Mouse (Mus musculus): ENCODE data around the gene Ecm1. TPM values are rescaled to one million over a fixed set of nuclear protein-coding genes. Genes with fewer than 3 reads are reported as not detected.

The Ecm1 gene
- polyA plus RNA-seq, 1 experiment from 2014 or later: 178 TPM

DNA sequence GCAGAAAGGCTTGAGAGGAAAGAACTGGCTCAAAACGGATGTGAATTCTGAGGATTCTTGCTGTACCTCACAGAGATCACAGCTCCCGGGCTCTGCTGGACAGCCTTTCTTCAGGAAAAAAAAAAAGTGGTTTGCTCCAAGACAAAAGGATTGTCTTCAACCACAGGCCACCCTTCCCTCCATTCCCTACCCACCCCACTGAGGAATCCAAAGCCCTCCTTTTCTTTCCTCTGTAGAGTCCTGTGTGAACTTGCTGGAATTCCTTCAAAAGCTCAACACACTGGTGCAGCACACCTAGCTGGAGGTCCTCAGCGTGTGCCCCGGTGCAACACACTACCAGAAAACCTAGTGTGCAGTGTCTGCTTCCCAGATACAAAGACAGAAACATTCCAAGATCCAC lies 22.4 kb upstream of the Ecm1 start:
- no peaks in the 10 kb centered on the region for H3K27me3 ChIP-seq (ENCODE audit: insufficient read depth, low read length)
- peaks cover 21% of the 10 kb centered on the region for H3K36me3 ChIP-seq (ENCODE audit: insufficient read depth, low read length)
- no peaks in the 10 kb centered on the region for H3K4me1 ChIP-seq (replicated peaks; ENCODE audit: insufficient read depth, low read length)
- WGBS: 84% methylated on average over 4 of the region's 4 CpGs
- H3K4me3 ChIP-seq (replicated peaks; ENCODE audit: low read depth, low read length): no peak overlapping the region
- DNase-seq (ENCODE audit: low spot score) (no peak), ATAC-seq (replicated peaks; ENCODE audit: low FRiP score, low read depth) (no peak)
- no peak overlapping the region for H3K27ac ChIP-seq
- no peak overlapping the region for H3K4me2 ChIP-seq (ENCODE audit: low read length)
- no peak overlapping the region for H3K9ac ChIP-seq (ENCODE audit: low read depth, low read length)
- TF ChIP-seq CTCF (IDR thresholded peaks at IDR 0.05; ENCODE audit: low read depth): no peak
- no peaks in the 10 kb centered on the region for H3K9me3 ChIP-seq (replicated peaks; ENCODE audit: low read length)

- Histone ChIP-seq H3K4me1 (replicated peaks; ENCODE audit: insufficient read depth, low read length) (no peaks in the 10 kb centered on the region), H3K27ac (no peak overlapping the region), H3K27me3 (ENCODE audit: insufficient read depth, low read length) (no peaks in the 10 kb centered on the region), H3K9me3 (replicated peaks; ENCODE audit: low read length) (no peaks in the 10 kb centered on the region), H3K4me2 (ENCODE audit: low read length) (no peak overlapping the region), H3K36me3 (ENCODE audit: insufficient read depth, low read length) (peaks cover 17% of the 10 kb centered on the region), H3K9ac (ENCODE audit: low read depth, low read length) (no peak overlapping the region), H3K4me3 (replicated peaks; ENCODE audit: low read depth, low read length) (no peak overlapping the region)
- DNase-seq (ENCODE audit: low spot score) (no peak), ATAC-seq (replicated peaks; ENCODE audit: low FRiP score, low read depth) (no peak)
- no peak for TF ChIP-seq CTCF (IDR thresholded peaks at IDR 0.05; ENCODE audit: low read depth)
Observed at GRCm38 (mm10) chr3:95760656-95761055, 21.3 kb upstream of the Ecm1 start.

DNA sequence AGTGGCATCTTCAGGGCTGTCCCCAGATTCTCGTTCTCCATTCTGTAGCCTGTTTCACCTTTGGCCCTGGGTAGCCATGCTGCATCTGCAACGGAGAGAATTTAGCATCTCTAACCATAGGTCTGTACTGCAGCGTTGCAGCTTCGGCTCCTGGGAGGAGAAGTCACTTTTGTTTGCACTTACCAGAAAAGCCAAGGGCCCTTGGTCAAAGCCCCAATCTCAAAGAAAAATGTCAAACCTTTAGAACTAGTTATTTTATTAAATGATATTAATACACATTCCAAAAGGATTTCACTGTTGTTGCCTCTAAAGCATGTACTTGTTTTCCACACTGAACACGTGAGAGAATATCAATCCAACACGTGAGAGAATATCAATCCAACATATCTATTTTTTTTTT lies 20.7 kb upstream of the Ecm1 start, which contains the start of gene Tars2:
TSS of gene Tars2 (minus strand) at position 101 of the 400 bp plus-strand sequence.
- no peak within 1 kb of the TSS for H3K4me2 ChIP-seq (ENCODE audit: low read length)
- H3K27ac ChIP-seq: no peak within 1 kb of the TSS
- H3K4me1 ChIP-seq (replicated peaks; ENCODE audit: insufficient read depth, low read length): no peaks in the 10 kb centered on the region
- H3K36me3 ChIP-seq (ENCODE audit: insufficient read depth, low read length): peaks cover 12% of the 10 kb centered on the region
- no peak for DNase-seq (ENCODE audit: low spot score)
- no peaks in the 10 kb centered on the region for H3K27me3 ChIP-seq (ENCODE audit: insufficient read depth, low read length)
- H3K4me3 ChIP-seq (replicated peaks; ENCODE audit: low read depth, low read length): no peak within 1 kb of the TSS
- 84% methylated on average over 6 of the region's 6 CpGs for WGBS
- no peak for TF ChIP-seq CTCF (IDR thresholded peaks at IDR 0.05; ENCODE audit: low read depth)
- no peak for ATAC-seq (replicated peaks; ENCODE audit: low FRiP score, low read depth)
- H3K9ac ChIP-seq (ENCODE audit: low read depth, low read length): no peak within 1 kb of the TSS
- H3K9me3 ChIP-seq (replicated peaks; ENCODE audit: low read length): no peaks in the 10 kb centered on the region

- no peak overlapping the region for H3K27ac ChIP-seq
- ATAC-seq (replicated peaks; ENCODE audit: low FRiP score, low read depth) (no peak), DNase-seq (ENCODE audit: low spot score) (no peak)
- 49% methylated on average over 9 of the region's 9 CpGs for WGBS
- no peak overlapping the region for H3K4me2 ChIP-seq (ENCODE audit: low read length)
- no peak for TF ChIP-seq CTCF (IDR thresholded peaks at IDR 0.05; ENCODE audit: low read depth)
- H3K27me3 ChIP-seq (ENCODE audit: insufficient read depth, low read length): no peaks in the 10 kb centered on the region
- H3K36me3 ChIP-seq (ENCODE audit: insufficient read depth, low read length): 0 out of 2 replicates have a peak, but pooled peaks cover 2% of the 10 kb centered on the region
- H3K9ac ChIP-seq (ENCODE audit: low read depth, low read length): no peak overlapping the region
- no peaks in the 10 kb centered on the region for H3K4me1 ChIP-seq (replicated peaks; ENCODE audit: insufficient read depth, low read length)
- no peak overlapping the region for H3K4me3 ChIP-seq (replicated peaks; ENCODE audit: low read depth, low read length)
- H3K9me3 ChIP-seq (replicated peaks; ENCODE audit: low read length): no peaks in the 10 kb centered on the region
Observed at GRCm38 (mm10) chr3:95758467-95759218, 19.3 kb upstream of the Ecm1 start.

DNA sequence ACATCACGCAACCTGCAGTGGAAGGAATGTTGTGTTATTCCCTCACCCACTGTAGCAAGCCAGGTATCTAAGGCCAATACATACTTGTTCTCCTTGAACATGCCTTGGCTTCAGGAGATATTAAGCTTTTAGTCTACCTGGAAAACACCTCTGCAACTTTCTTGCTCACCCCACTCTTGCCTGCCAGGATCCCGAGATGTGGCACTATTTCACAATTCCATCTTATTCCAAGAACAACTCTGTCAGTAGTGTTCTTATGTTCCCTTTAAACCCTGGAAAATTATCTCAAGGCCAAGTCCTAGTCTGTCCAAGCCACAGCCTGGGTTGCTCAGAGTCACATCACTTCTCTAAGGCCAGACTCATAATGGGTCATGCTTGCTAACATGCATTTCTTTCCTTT lies 17.4 kb upstream of the Ecm1 start:
- no peak for TF ChIP-seq CTCF (IDR thresholded peaks at IDR 0.05; ENCODE audit: low read depth)
- DNase-seq (ENCODE audit: low spot score): no peak

DNA sequence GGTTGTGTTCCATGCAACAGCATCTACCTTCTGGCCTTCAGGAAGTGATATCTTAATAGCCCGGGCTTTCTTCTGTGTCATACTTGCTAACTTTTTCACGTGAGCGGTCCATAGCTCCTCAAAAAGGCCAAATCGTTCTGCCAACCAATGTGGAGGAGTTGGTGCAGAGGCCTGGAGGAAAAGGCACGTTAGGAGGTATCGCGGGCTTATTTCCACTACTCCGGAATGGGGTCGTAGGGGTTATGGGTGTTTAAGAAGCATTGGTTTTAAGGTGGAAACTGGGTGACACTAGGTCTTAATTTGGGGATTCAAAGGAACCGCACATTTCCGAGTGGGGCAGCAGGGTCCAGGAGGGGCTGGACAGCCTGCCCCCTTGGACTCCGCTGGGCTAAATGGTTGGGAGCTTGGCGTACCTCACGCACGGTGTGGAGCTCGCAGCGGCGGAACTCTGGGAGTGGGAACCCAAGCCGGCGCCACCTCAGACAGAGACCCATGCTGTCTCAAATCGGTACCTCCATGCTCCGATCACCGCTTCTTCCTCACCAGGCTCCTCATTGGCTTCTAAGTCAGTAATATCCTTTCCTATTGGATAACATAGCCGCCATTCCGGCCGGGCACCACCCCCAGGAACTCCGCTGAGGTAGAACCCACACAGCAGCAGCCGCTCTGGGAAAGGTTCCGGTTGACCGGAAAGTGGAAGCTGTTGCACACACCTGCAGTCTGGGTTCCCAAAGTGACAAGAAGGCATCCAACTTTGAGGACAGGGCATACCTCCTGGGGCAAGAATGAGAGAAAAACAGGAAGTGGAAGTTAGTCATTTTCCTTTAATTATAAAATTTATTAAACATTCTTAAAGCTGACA lies 15.2 kb upstream of the Ecm1 start:
- peak overlapping the region; percentile 81 for H3K4me3 ChIP-seq (replicated peaks; ENCODE audit: low read depth, low read length)
- H3K27me3 ChIP-seq (ENCODE audit: insufficient read depth, low read length): no peaks in the 10 kb centered on the region
- DNase-seq (ENCODE audit: low spot score) (peak; percentile 97), ATAC-seq (replicated peaks; ENCODE audit: low FRiP score, low read depth) (peak; percentile 96)
- no peaks in the 10 kb centered on the region for H3K9me3 ChIP-seq (replicated peaks; ENCODE audit: low read length)
- TF ChIP-seq CTCF (IDR thresholded peaks at IDR 0.05; ENCODE audit: low read depth): no peak
- WGBS: under 1% methylated on average over 30 of the region's 30 CpGs
- H3K27ac ChIP-seq: peak overlapping the region; percentile 51
- peak overlapping the region; percentile 77 for H3K9ac ChIP-seq (ENCODE audit: low read depth, low read length)
- no peaks in the 10 kb centered on the region for H3K4me1 ChIP-seq (replicated peaks; ENCODE audit: insufficient read depth, low read length)
- peaks cover 30% of the 10 kb centered on the region for H3K36me3 ChIP-seq (ENCODE audit: insufficient read depth, low read length)
- H3K4me2 ChIP-seq (ENCODE audit: low read length): peak overlapping the region; percentile 66

More for the DNA sequence above, 17.4 kb upstream of the Ecm1 start:
- Histone ChIP-seq H3K9ac (ENCODE audit: low read depth, low read length) (no peak overlapping the region), H3K9me3 (replicated peaks; ENCODE audit: low read length) (no peaks in the 10 kb centered on the region), H3K36me3 (ENCODE audit: insufficient read depth, low read length) (peaks cover 8% of the 10 kb centered on the region; the same call in 1 of the 2 replicates), H3K27ac (no peak overlapping the region), H3K4me3 (replicated peaks; ENCODE audit: low read depth, low read length) (no peak overlapping the region), H3K4me2 (ENCODE audit: low read length) (no peak overlapping the region), H3K4me1 (replicated peaks; ENCODE audit: insufficient read depth, low read length) (no peaks in the 10 kb centered on the region), H3K27me3 (ENCODE audit: insufficient read depth, low read length) (no peaks in the 10 kb centered on the region)
- ATAC-seq (replicated peaks; ENCODE audit: low FRiP score, low read depth): no peak
- WGBS: 81% methylated on average over 2 of the region's 2 CpGs

Measured in kidney, postnatal 0 days (tissue).